Mouse (Mus musculus): ENCODE measurements around the gene 1700013F07Rik. TPM values are rescaled to one million over a fixed set of nuclear protein-coding genes. Genes with fewer than 3 reads are reported as not detected.
A peak's percentile ranks its signal among the peaks of the same experiment; 100 is the strongest.

The 1700013F07Rik gene
- polyA plus RNA-seq, 1 experiment from 2014 or later, result not detected

DNA sequence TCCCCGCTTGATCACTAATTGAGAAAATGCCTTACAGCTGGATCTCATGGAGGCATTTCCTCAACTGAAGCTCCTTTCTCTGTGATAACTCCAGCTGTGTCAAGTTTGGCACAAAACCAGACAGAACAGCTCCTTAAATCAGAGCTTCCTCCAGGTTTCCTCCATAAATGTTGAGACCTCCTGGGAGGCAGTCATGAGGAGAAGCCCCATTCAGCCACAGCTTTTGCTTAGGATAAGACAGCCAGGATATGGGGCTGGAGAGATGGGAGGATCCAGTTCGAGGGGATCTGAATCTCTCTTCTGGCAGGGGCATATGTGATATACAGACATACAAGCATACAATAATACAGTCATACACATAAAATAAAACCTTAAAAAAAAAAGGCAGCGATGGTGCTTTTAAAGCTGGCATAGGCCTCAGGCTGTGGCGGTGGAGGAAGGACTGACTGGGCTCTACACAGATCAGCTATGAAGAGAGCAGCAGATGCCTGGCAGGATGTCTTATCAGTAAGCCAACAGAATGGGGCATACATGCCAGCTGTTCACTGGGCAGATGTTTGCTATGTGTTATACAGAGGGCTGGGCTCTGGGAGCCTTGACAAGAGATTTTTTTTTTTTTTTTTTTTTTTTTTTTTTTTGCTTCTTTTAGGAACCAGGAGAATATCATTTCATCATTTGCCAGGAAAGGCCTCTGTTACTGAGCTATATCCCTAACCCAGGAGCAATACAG, 25.0 kb upstream of the 1700013F07Rik start:
- no peak overlapping the region for H3K4me3 ChIP-seq (ENCODE audit: low read length)
- peak; percentile 47 for ATAC-seq
- H3K4me2 ChIP-seq (ENCODE audit: low read depth, low read length), result no peak overlapping the region
- no peaks in the 10 kb centered on the region for H3K27me3 ChIP-seq (replicated peaks; ENCODE audit: control insufficient read depth, insufficient read depth, low read length)
- H3K9ac ChIP-seq (ENCODE audit: low read depth, low read length), result no peak overlapping the region
- no peaks in the 10 kb centered on the region for H3K9me3 ChIP-seq (ENCODE audit: control insufficient read depth, low read length)
- peak overlapping the region; percentile 27; the same call in 1 of the 2 replicates for H3K27ac ChIP-seq (ENCODE audit: low read length)
- 75% methylated on average over 4 of the region's 4 CpGs for WGBS
- H3K36me3 ChIP-seq (ENCODE audit: control insufficient read depth, insufficient read depth, low read length), result no peaks in the 10 kb centered on the region
- peaks cover 8% of the 10 kb centered on the region for H3K4me1 ChIP-seq (ENCODE audit: control insufficient read depth, insufficient read depth, low read length)

DNA sequence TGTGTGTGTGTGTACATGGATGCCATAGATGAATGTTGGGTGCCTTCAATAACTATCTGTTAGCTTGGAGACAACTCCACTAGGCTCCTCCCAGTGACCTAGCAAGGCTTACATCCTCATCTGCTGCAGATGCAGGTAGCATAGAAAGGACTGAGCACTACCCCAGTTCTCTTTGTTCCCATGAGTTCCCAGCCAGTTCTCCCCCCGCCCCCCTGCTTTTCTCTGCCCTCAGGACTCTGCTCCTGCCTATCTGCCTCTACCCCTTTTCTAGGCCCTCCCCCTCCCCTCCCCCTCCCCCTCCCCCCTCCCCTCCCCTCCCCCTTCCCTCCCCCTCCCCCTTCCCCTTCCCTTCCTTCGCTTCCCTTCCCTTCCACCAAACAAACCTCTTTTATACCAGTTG, 23.8 kb upstream of the 1700013F07Rik start:
- Histone ChIP-seq H3K27ac (ENCODE audit: low read length) (no peak overlapping the region), H3K9me3 (ENCODE audit: control insufficient read depth, low read length) (no peaks in the 10 kb centered on the region), H3K9ac (ENCODE audit: low read depth, low read length) (no peak overlapping the region), H3K4me3 (ENCODE audit: low read length) (no peak overlapping the region), H3K4me1 (ENCODE audit: control insufficient read depth, insufficient read depth, low read length) (peaks cover 8% of the 10 kb centered on the region), H3K36me3 (ENCODE audit: control insufficient read depth, insufficient read depth, low read length) (no peaks in the 10 kb centered on the region), H3K4me2 (ENCODE audit: low read depth, low read length) (no peak overlapping the region), H3K27me3 (replicated peaks; ENCODE audit: control insufficient read depth, insufficient read depth, low read length) (no peaks in the 10 kb centered on the region)
- ATAC-seq, result no peak
- WGBS, result 52% methylated on average over 2 of the region's 2 CpGs

DNA sequence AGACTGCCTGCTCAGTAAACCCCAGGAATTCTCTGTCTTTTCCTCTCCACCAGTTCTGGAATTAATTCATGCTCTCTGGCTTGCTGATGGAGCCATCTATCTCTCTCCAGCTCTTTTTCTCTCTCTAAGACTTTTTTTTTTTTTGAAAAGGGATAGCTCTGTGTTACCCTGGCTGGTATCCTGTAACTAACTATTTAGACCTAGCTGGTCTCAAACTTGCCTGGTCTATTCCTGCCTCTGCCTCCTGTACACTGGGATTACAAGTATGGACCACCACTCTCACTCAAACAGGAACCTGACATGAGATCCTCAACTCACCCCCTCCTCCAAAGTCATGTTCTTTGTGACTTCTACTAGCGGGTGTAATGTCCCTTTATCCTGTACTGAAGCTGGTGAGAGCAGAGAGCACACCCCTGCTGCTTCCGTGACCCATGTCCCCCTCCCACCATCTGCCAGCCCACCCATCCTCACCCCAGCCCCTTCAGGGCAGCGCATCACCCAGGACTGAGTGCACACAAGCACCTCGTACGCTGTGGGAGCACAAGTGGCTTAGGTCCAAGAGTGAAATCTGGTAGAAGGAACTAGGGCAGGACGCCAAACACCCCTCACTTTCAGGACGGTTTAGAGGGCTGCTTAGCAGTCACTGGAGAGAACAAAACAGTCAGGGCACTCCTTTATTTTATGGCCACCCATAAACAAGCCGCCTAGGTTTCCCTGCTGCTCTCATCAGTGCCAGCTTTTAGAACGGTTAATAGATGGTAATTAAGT, 23.1 kb upstream of the 1700013F07Rik start:
- Histone ChIP-seq H3K27ac (ENCODE audit: low read length) (peak overlapping the region; percentile 45; the same call in 1 of the 2 replicates), H3K27me3 (replicated peaks; ENCODE audit: control insufficient read depth, insufficient read depth, low read length) (no peaks in the 10 kb centered on the region), H3K4me2 (ENCODE audit: low read depth, low read length) (peak overlapping the region; percentile 30; the same call in 1 of the 2 replicates), H3K4me1 (ENCODE audit: control insufficient read depth, insufficient read depth, low read length) (peaks cover 8% of the 10 kb centered on the region), H3K36me3 (ENCODE audit: control insufficient read depth, insufficient read depth, low read length) (no peaks in the 10 kb centered on the region), H3K9ac (ENCODE audit: low read depth, low read length) (0 out of 2 replicates have a peak overlapping the region, but pooled peaks have one; percentile 45), H3K4me3 (ENCODE audit: low read length) (no peak overlapping the region), H3K9me3 (ENCODE audit: control insufficient read depth, low read length) (no peaks in the 10 kb centered on the region)
- ATAC-seq, result peak; percentile 60
- WGBS, result 11% methylated on average over 9 of the region's 9 CpGs

DNA sequence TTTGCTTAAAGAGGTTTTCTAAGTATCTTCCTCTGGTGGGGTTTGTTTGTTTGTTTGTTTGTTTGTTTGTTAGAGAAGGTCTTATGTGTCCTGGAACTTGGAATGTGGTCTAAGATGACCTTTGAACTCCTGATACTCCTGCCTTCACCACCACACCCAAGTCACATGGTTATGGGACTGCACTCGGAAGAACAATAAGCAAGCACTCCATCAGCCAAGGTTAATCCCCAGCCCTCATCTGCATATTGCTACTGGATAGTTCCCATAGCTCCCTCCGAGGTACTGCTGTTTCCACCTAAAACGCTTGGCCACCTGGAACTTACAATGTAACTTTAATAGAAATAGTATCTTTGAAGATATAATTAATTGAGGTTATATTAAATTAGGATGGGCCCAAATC, 20.5 kb upstream of the 1700013F07Rik start:
- no peak for ATAC-seq
- WGBS, result 58% methylated on average over 3 of the region's 3 CpGs
- no peaks in the 10 kb centered on the region for H3K27me3 ChIP-seq (replicated peaks; ENCODE audit: control insufficient read depth, insufficient read depth, low read length)
- no peak overlapping the region for H3K4me2 ChIP-seq (ENCODE audit: low read depth, low read length)
- H3K9me3 ChIP-seq (ENCODE audit: control insufficient read depth, low read length), result no peaks in the 10 kb centered on the region
- no peaks in the 10 kb centered on the region for H3K36me3 ChIP-seq (ENCODE audit: control insufficient read depth, insufficient read depth, low read length)
- no peak overlapping the region for H3K4me3 ChIP-seq (ENCODE audit: low read length)
- peaks cover 8% of the 10 kb centered on the region for H3K4me1 ChIP-seq (ENCODE audit: control insufficient read depth, insufficient read depth, low read length)
- no peak overlapping the region for H3K9ac ChIP-seq (ENCODE audit: low read depth, low read length)
- no peak overlapping the region for H3K27ac ChIP-seq (ENCODE audit: low read length)

DNA sequence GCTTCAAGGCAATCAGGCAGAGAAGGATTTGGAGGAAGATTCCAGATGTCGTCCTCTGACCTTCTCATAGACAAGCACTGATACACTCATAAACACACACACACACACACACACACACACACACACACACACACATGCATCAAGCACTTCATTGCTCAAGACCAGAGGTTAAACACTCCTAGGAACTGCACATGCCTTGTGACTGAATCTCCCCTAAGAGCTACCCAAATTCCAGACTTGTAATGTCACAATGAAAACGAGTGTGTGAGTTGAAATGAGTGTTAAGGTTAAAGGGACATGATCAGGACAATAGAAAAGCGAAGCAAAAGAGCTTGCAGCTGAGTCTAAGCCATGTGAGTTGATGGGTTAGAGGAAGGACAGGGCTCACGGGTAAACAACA, 15.7 kb upstream of the 1700013F07Rik start:
- no peak overlapping the region for H3K4me2 ChIP-seq (ENCODE audit: low read depth, low read length)
- H3K27me3 ChIP-seq (replicated peaks; ENCODE audit: control insufficient read depth, insufficient read depth, low read length), result no peaks in the 10 kb centered on the region
- WGBS, result 44% methylated on average over 4 of the region's 4 CpGs

DNA sequence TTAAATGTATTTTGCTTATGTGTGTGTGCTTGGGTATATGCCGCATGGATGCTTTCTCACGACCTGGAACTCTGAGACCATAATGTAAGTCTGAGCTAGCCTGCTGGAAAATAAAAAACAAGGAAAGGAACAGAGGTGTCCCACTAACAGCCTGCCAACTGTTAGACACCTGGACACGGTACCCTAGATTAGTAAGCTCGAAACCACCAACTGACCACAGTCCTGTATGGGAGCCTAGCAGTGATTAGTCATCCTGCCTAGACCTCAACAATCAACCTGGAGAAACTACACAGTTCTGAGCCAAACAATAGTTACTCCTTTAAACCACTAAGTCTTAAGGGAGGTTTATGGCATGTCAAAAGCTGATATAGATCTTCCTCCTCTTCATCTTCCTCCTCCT, 10.5 kb upstream of the 1700013F07Rik start:
- Histone ChIP-seq H3K9me3 (ENCODE audit: control insufficient read depth, low read length) (no peaks in the 10 kb centered on the region), H3K36me3 (ENCODE audit: control insufficient read depth, insufficient read depth, low read length) (no peaks in the 10 kb centered on the region), H3K4me1 (ENCODE audit: control insufficient read depth, insufficient read depth, low read length) (no peaks in the 10 kb centered on the region), H3K27ac (ENCODE audit: low read length) (no peak overlapping the region), H3K4me3 (ENCODE audit: low read length) (no peak overlapping the region), H3K4me2 (ENCODE audit: low read depth, low read length) (no peak overlapping the region), H3K9ac (ENCODE audit: low read depth, low read length) (no peak overlapping the region), H3K27me3 (replicated peaks; ENCODE audit: control insufficient read depth, insufficient read depth, low read length) (no peaks in the 10 kb centered on the region)
- ATAC-seq, result no peak
- 86% methylated on average over 4 of the region's 4 CpGs for WGBS

More for the DNA sequence above, 15.7 kb upstream of the 1700013F07Rik start:
- Histone ChIP-seq H3K4me3 (ENCODE audit: low read length) (no peak overlapping the region), H3K4me1 (ENCODE audit: control insufficient read depth, insufficient read depth, low read length) (no peaks in the 10 kb centered on the region), H3K27ac (ENCODE audit: low read length) (no peak overlapping the region), H3K36me3 (ENCODE audit: control insufficient read depth, insufficient read depth, low read length) (no peaks in the 10 kb centered on the region), H3K9me3 (ENCODE audit: control insufficient read depth, low read length) (no peaks in the 10 kb centered on the region), H3K9ac (ENCODE audit: low read depth, low read length) (no peak overlapping the region)
- ATAC-seq, result no peak

DNA sequence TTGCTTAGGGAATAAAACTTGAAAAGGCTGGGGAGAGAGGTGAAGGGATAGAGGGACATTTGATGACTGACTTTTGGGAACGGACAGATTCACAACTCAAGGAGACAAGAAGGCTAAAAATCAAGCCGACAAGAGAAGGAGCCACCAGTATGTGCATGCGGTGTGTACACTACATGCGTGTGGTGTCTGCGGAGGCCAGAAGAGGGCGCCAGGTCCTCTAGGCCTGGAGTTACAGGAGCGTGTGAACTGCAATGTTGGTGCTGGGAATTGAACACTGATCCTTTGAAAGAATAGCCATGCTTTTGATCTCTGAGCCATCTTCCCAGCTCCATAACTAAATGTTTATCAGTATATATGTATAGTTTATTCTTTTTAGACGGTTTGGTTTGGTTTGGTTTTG, 5.5 kb upstream of the 1700013F07Rik start:
- Histone ChIP-seq H3K36me3 (ENCODE audit: control insufficient read depth, insufficient read depth, low read length) (no peaks in the 10 kb centered on the region), H3K4me2 (ENCODE audit: low read depth, low read length) (no peak overlapping the region), H3K27ac (ENCODE audit: low read length) (no peak overlapping the region), H3K27me3 (replicated peaks; ENCODE audit: control insufficient read depth, insufficient read depth, low read length) (no peaks in the 10 kb centered on the region), H3K9ac (ENCODE audit: low read depth, low read length) (no peak overlapping the region), H3K4me3 (ENCODE audit: low read length) (no peak overlapping the region), H3K9me3 (ENCODE audit: control insufficient read depth, low read length) (no peaks in the 10 kb centered on the region), H3K4me1 (ENCODE audit: control insufficient read depth, insufficient read depth, low read length) (peaks cover 3% of the 10 kb centered on the region; the same call in 1 of the 2 replicates)
- WGBS, result 90% methylated on average over 8 of the region's 8 CpGs
- ATAC-seq, result no peak

DNA sequence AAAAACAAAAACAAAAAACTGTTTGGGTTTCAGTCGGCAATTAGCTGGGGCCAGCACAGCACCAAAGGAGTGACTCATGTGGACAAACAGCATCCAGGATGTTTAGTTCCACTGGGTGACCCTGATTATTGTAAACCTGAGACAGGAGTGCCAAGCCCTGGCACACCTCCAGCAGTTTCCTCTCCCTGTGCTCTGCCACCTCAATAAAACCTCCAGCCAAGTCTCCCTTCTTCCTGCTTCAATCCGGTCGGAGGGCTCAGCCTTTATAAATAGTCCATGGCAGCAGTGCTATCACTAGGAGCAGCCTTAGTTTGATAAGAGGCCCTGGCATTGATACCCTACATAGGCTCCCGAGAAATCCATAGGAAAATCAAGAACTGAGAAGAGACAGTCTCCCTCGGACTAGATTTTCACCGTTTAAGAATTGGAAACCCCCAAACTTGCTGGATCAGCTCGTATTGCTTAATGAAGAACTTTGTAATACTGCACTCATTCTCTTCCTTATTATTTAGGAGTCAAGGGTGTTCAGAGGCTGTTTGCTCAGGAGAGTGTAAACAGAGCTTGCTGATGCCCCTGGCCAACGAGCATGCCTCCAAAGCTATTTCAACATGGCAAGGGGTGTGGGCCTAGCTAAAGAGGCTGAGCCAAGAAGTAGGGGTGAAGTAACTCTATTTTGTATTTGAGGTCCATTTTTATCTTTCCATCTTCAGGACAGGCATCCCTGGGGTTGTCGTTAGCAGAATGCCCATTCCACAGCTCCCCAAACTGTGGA, 650 bp upstream of the 1700013F07Rik start:
- H3K4me2 ChIP-seq (ENCODE audit: low read depth, low read length), result no peak overlapping the region
- WGBS, result 48% methylated on average over 9 of the region's 9 CpGs
- no peaks in the 10 kb centered on the region for H3K9me3 ChIP-seq (ENCODE audit: control insufficient read depth, low read length)
- ATAC-seq, result peak; percentile 80
- peak overlapping the region; percentile 38 for H3K27ac ChIP-seq (ENCODE audit: low read length)
- H3K36me3 ChIP-seq (ENCODE audit: control insufficient read depth, insufficient read depth, low read length), result no peaks in the 10 kb centered on the region
- no peak overlapping the region for H3K9ac ChIP-seq (ENCODE audit: low read depth, low read length)
- H3K4me1 ChIP-seq (ENCODE audit: control insufficient read depth, insufficient read depth, low read length), result peaks cover 11% of the 10 kb centered on the region
- H3K4me3 ChIP-seq (ENCODE audit: low read length), result no peak overlapping the region
- peaks cover 13% of the 10 kb centered on the region for H3K27me3 ChIP-seq (replicated peaks; ENCODE audit: control insufficient read depth, insufficient read depth, low read length)

DNA sequence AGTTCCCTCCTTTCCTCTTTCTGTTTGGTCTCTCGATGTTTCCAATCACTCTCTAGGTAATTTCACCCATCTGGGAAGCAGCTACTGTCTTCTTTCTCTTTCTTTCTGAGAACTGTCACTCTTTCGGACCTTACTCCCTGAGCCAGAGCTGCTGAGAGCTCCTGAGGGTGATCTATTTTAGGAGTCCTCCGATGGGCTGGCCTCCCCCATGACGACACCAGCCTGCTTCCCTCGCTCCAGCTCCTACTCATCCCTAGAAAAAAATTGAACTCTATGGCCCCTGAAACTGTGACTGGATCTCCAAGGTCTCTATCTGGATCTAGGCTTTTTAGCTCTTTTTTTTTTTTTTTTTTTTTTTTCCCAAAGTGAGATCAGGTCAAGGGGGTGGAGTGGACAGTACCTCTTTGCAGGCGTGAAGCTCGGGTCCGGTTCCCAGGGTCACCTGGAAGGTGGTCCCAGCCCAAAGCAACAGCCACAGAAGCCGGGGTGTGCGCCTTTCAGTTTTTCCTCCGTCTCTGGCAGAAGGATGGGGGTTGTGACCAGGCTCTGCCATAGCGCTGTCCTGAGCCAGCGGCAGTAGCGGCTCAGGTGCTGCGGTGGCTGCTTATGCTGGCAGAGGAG, 2.1 kb downstream of the 1700013F07Rik start:
- Histone ChIP-seq H3K4me2 (ENCODE audit: low read depth, low read length) (peak overlapping the region; percentile 61), H3K36me3 (ENCODE audit: control insufficient read depth, insufficient read depth, low read length) (no peaks in the 10 kb centered on the region), H3K27ac (ENCODE audit: low read length) (no peak overlapping the region), H3K9ac (ENCODE audit: low read depth, low read length) (no peak overlapping the region), H3K4me1 (ENCODE audit: control insufficient read depth, insufficient read depth, low read length) (peaks cover 11% of the 10 kb centered on the region), H3K9me3 (ENCODE audit: control insufficient read depth, low read length) (no peaks in the 10 kb centered on the region), H3K27me3 (replicated peaks; ENCODE audit: control insufficient read depth, insufficient read depth, low read length) (peaks cover 13% of the 10 kb centered on the region), H3K4me3 (ENCODE audit: low read length) (peak overlapping the region; percentile 34)
- ATAC-seq, result no peak; the same call in 1 of the 2 replicates
- WGBS, result 9% methylated on average over 15 of the region's 15 CpGs
